Mouse (Mus musculus) forebrain, embryonic 10.5 days (tissue): ENCODE measurements around the gene Eif4a1. TPM values are rescaled to one million over a fixed set of nuclear protein-coding genes. Genes with fewer than 3 reads are reported as not detected.

Experiments used
- DNase-seq: peaks from one replicate; pipeline ENCODE4 v3.0.0-alpha.2; 2017; ENCODE audit warnings: low spot score; ENCODE audit errors: extremely low spot score
- H3K27ac ChIP-seq: fragments of 300-500 bp; sonication (generic); 2 replicates; pipeline ENCODE4 v1.5.1; 2016; ENCODE audit warnings: mild to moderate bottlenecking
- H3K27me3 ChIP-seq: fragments of 300-500 bp; sonication (generic); 2 replicates; pipeline ENCODE4 v1.6.1; 2016; ENCODE audit warnings: mild to moderate bottlenecking; ENCODE audit not compliant: poor library complexity, severe bottlenecking
- H3K36me3 ChIP-seq: fragments of 300-500 bp; sonication (generic); replicated peaks from 2 replicates; pipeline ENCODE4 v1.6.1; 2016; ENCODE audit warnings: mild to moderate bottlenecking, moderate library complexity
- H3K4me1 ChIP-seq: fragments of 300-500 bp; sonication (generic); 2 replicates; pipeline ENCODE4 v1.6.1; 2016
- H3K4me3 ChIP-seq: fragments of 300-500 bp; sonication (generic); 2 replicates; pipeline ENCODE4 v1.5.1; 2016; ENCODE audit warnings: mild to moderate bottlenecking, moderate library complexity
- H3K9me3 ChIP-seq: fragments of 300-500 bp; sonication (generic); 2 replicates; pipeline ENCODE4 v1.6.1; 2016; ENCODE audit warnings: mild to moderate bottlenecking, moderate library complexity
- WGBS: fragments of 180-500 bp; shearing (Covaris S2); methylation state at CpG from one replicate; pipeline ENCODE4 v1.1.7; 2016; 5-methylcytosine and 5-hydroxymethylcytosine counted together
- polyA plus RNA-seq: library from polyadenylated mRNA; unstranded; fragments of >200 nt; fragmentation: Nextera tagmentation; extraction: Ambion mirVana; gene quantifications from 2 replicates; pipeline ENCODE4 v1.2.1, GENCODE M21; 2016

Gene Eif4a1
- polyA plus RNA-seq, result 725 and 747 TPM in 2 replicates

DNA sequence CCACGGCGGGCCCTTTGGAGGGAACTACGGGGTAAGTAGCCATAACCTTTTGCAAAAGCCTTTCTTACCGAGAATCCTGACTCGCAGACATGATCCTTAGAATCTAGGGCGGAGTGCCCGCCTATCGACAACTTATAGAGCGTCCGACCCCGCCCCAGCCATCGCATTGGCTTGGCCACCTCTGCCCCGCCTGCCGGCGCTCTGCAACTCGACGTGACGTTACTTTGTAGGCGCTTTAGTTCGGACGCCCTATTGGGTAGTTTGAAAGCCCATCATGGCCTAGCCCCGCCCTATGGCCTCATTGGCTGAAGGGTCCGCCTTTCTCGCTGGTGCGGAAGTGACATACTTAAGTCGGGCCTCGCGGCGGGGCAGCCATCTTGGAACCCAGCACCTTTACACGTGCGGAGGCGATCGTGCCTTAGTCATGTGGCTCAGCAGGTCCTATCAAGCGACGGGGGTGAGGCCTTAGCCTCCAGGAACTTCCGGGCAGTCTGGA, at the start of gene Eif4a1:
Gene Eif4a1 (minus strand): TSS at position 213 of the 496 bp plus-strand sequence.
- Histone ChIP-seq H3K36me3 (peaks cover 91% of the 10 kb centered on the region), H3K4me3 (peak within 1 kb of the TSS; percentile 100)

DNA sequence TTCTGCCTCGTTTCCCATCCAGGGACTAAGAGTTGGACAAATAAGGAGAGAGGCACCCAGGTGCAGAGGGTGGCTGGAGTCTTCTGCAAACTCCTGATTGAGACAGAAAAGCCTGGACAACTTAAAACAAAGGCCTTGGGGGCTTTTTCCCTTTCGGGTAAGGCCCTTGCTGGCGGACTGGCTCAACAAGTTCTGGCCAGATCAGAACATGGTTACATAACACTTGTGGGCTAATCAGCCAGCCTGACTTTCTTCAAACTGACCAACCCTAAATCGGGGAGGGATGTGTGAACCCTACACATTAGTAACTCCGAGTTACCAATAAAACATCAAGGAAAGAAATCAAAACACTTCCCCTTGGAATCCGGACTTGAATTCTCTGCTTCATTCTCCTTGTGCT, 48.6 kb upstream of the Eif4a1 start:
- Histone ChIP-seq H3K4me1 (peaks cover 18% of the 10 kb centered on the region), H3K27me3 (no peaks in the 10 kb centered on the region), H3K27ac (no peak overlapping the region), H3K4me3 (no peak overlapping the region), H3K9me3 (no peaks in the 10 kb centered on the region), H3K36me3 (no peaks in the 10 kb centered on the region)
- WGBS, result 82% methylated on average over 6 of the region's 6 CpGs
- DNase-seq, result no peak

More for the DNA sequence above, at the start of gene Eif4a1:
- H3K9me3 ChIP-seq, result no peaks in the 10 kb centered on the region
- H3K27ac ChIP-seq, result peak within 1 kb of the TSS; percentile 99
- peak; percentile 100 for DNase-seq
- no peaks in the 10 kb centered on the region for H3K27me3 ChIP-seq
- peaks cover 40% of the 10 kb centered on the region for H3K4me1 ChIP-seq
- under 1% methylated on average over 36 of the region's 36 CpGs for WGBS

DNA sequence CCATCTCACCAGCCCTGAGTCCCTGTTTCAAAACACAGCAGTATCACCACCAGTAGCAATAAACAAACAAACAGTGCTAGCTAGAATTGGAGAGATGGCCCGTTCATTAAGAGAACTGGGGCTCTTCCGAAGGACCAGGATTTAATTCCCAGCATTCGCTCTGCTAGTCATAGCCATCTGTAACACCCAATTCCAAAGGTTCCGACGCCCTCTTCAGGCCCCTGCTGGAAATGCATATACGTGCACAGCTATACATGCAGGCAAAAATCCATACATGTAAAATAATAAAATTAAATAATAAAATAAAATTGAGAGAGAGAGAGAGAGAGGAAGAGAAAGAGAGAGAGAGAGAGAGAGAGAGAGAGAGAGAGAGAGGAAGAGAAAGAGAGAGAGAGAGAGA, 47.2 kb upstream of the Eif4a1 start:
- Histone ChIP-seq H3K36me3 (no peaks in the 10 kb centered on the region), H3K27ac (no peak overlapping the region), H3K4me1 (peaks cover 30% of the 10 kb centered on the region), H3K4me3 (no peak overlapping the region), H3K9me3 (no peaks in the 10 kb centered on the region), H3K27me3 (no peaks in the 10 kb centered on the region)
- no peak for DNase-seq
- WGBS, result 74% methylated on average over 6 of the region's 6 CpGs

DNA sequence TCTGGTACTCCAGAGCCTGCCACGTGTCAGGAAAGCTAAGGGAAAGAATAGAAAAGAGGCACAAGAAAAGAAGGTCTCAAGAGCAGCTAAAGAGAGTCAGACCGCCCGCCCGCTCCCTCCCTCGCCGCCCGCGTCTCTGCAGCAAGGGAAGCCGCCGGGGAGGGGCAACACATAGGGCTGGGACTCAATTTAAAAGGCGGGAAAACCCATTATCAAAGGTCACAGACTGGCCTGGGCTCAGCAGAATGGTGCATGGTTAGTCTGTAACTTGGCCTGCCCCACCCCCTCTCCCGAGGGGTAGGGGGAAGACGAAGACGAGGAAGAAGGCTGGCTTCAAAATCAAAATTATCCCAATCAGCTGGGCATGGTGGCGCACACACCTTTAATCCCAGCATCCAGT, 46.4 kb upstream of the Eif4a1 start:
- DNase-seq, result peak; percentile 39
- Histone ChIP-seq H3K27ac (peak overlapping the region; percentile 67), H3K36me3 (no peaks in the 10 kb centered on the region), H3K9me3 (no peaks in the 10 kb centered on the region), H3K27me3 (no peaks in the 10 kb centered on the region), H3K4me3 (peak overlapping the region; percentile 22), H3K4me1 (peaks cover 32% of the 10 kb centered on the region)
- 32% methylated on average over 15 of the region's 15 CpGs for WGBS

DNA sequence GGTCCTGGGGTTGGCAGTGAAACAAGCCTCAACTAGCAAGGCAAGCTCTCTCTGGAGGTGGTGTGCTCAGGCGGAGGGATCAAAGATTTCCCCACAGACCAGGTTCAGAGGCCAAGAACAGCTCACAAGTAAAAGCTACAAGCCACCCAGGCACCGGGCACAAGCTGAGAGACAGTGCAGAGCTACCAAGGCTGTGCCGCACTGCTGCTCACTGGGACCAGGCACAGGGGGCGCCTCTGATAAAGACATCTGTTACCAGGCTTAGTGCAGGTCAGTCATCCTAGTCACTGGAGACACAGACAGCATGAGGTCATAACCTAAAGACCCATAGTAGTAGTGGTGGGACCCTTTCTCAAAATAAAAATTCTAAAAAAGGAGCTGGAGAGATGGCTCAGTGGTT, 44.7 kb upstream of the Eif4a1 start:
- 78% methylated on average over 4 of the region's 4 CpGs for WGBS

DNA sequence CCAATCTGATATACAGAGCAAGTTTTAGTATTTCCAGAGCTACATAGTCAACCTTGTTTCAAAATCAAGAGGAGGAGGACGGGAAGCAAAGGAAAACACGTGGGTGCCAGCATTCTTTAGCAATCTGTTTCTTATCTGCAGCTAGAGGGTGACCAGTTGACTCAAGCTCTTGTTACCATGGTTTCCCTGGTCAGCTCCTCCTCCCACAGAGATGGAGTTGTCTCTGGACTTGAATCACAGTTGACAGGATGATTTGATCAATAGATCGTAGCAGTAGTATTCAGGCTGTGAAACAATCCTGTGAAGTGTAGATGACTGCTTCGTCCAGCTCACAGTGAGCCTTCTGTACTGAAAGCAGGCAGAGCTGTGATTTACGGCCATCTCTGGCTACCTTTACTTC, 43.7 kb upstream of the Eif4a1 start:
- WGBS, result 52% methylated on average over 5 of the region's 5 CpGs
- Histone ChIP-seq H3K9me3 (no peaks in the 10 kb centered on the region), H3K27me3 (no peaks in the 10 kb centered on the region), H3K36me3 (no peaks in the 10 kb centered on the region), H3K4me3 (no peak overlapping the region), H3K27ac (peak overlapping the region; percentile 35; the same call in 1 of the 2 replicates), H3K4me1 (peaks cover 32% of the 10 kb centered on the region)
- peak; percentile 38 for DNase-seq

More for the DNA sequence above, 44.7 kb upstream of the Eif4a1 start:
- no peaks in the 10 kb centered on the region for H3K27me3 ChIP-seq
- DNase-seq, result no peak
- no peak overlapping the region for H3K4me3 ChIP-seq
- H3K36me3 ChIP-seq, result no peaks in the 10 kb centered on the region
- no peaks in the 10 kb centered on the region for H3K9me3 ChIP-seq
- H3K4me1 ChIP-seq, result peaks cover 32% of the 10 kb centered on the region
- H3K27ac ChIP-seq, result no peak overlapping the region

DNA sequence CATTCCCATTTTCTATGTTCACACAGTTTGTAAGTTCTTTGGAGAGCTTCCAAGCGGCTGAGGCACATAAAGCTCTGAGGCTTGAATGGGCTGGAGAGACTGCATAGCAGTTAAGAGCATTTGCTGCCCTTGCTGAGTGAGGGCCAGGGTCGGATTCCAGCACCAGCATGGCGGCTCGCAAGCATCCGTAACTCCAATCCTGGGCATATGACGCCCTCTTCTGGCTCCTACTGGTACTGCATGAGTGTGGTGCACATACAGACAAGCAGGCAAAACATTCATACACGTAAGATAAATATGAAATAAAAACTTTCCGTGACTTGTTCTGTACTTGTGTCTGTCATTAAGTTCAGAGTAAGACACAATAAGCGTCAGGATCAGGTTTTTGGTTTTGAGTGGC, 43.3 kb upstream of the Eif4a1 start:
- H3K4me1 ChIP-seq, result peaks cover 32% of the 10 kb centered on the region
- H3K36me3 ChIP-seq, result no peaks in the 10 kb centered on the region
- no peaks in the 10 kb centered on the region for H3K9me3 ChIP-seq
- peak overlapping the region; percentile 35; the same call in 1 of the 2 replicates for H3K27ac ChIP-seq
- H3K27me3 ChIP-seq, result no peaks in the 10 kb centered on the region
- DNase-seq, result peak; percentile 31
- WGBS, result 59% methylated on average over 9 of the region's 9 CpGs
- no peak overlapping the region for H3K4me3 ChIP-seq

DNA sequence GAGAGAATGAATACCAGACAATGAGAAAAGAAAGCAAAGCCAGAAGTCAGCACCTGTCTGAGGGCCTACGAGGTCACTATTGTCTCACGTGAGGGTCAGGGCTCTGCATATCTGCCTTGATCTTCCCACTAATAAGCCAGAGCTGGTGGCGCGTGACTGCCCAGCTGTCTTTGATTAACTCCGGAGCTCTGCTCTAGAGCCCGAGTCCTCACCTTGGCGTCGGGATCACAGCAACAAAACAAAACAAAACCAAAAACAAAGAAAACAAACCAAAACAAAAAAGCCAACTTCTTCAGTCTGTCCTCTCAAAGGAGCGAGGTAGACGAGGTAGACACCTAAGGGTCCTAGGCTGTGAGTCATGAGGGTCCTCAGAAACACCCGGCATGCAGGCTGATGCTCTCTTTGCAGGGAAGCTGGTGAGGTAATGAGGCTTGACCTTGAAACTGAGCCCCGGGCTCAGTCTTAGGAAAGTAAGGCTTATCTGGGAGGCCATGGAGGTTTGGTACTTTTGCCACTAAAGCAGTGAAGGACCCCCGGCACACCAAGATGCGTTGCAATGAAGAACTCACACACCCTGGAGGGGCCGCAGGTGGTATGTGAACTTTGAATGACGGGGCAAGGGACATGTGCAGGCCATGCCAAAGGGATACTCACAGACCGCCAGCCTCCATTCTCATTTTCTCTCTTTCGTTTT, 42.6 kb upstream of the Eif4a1 start:
- H3K27ac ChIP-seq, result peak overlapping the region; percentile 52; the same call in 1 of the 2 replicates
- H3K27me3 ChIP-seq, result no peaks in the 10 kb centered on the region
- peak; percentile 37 for DNase-seq
- no peak overlapping the region for H3K4me3 ChIP-seq
- H3K36me3 ChIP-seq, result no peaks in the 10 kb centered on the region
- H3K4me1 ChIP-seq, result peaks cover 34% of the 10 kb centered on the region
- no peaks in the 10 kb centered on the region for H3K9me3 ChIP-seq
- 74% methylated on average over 18 of the region's 18 CpGs for WGBS

DNA sequence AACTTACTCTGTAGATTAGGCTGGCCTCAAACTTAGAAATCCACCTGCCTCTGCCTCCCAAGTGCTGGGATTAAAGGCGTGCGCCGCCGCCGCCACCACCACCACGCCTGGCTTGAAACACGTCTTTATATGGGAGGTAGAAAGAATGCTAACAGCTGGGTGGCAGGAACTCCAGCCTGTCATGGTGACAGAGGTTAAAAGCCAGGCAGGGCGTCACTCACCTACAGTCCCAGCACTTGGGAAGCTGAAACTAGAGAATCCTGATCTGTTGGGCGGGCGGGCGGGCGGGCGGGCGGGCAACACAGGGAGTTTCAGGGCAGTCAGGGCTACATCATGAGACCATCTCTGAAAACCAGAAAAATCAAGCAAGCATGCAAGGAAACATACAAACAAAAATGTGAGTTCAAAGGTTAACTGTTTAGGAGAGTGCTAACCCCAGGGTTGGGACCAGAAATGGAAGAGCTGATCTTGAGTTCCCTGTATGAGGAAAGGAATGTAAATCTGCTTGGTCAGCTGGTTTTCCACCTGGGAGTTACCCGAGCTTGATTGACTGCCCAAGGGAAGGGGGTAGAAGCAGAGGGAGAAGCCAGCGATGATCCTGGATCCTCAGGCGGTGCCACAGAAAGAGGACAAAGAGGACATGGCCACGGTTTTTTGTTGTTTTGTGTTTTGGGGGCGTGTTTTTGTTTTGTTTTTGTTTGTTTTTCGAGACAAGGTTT, 40.9 kb upstream of the Eif4a1 start:
- no peak for DNase-seq
- Histone ChIP-seq H3K27ac (no peak overlapping the region), H3K4me1 (peaks cover 41% of the 10 kb centered on the region), H3K27me3 (no peaks in the 10 kb centered on the region), H3K4me3 (no peak overlapping the region), H3K36me3 (no peaks in the 10 kb centered on the region), H3K9me3 (no peaks in the 10 kb centered on the region)
- WGBS, result 86% methylated on average over 20 of the region's 20 CpGs

DNA sequence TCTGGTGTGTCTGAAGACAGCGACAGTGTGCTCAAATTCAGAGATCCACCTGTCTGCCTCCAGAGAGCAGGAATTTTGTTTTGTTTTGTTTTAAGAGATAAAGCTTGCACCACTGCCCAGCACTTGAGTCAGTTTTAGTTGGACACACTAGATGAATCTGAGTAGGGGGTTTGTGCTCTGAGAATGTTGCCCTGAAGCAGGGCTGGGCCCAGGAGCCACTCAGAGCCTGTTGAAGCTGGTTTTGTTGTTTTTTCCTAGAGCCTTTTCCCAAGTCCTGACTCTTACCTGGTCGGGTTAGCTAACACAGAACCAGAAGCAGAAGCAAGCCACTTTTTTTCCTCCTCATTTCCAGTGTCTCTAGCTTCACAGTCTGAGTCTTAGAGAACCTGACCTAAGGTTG, 38.9 kb upstream of the Eif4a1 start:
- 78% methylated on average over 2 of the region's 2 CpGs for WGBS
- no peak for DNase-seq

DNA sequence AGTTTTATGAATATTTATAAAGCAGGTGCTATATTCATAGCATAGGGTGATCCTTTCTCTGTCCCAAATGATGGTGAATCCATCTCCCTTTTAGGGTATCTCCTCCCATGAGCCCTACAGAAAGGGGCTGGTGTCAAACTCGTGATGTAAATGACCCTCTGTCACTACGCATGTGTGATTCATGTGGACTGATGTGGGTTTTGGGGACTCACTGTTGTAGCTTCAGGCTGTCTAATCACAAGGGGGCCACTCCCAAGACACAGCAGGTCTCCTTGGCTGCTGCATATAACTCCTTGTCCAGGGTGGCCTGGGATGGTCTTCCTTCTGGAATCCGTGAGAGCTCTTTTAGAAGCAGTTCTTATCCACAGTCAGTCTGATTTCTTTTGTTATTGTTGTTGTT, 38.2 kb upstream of the Eif4a1 start:
- no peak for DNase-seq
- H3K27me3 ChIP-seq, result no peaks in the 10 kb centered on the region
- H3K36me3 ChIP-seq, result no peaks in the 10 kb centered on the region
- peaks cover 29% of the 10 kb centered on the region for H3K4me1 ChIP-seq
- H3K9me3 ChIP-seq, result no peaks in the 10 kb centered on the region
- H3K27ac ChIP-seq, result no peak overlapping the region
- WGBS, result 82% methylated on average over 3 of the region's 3 CpGs
- H3K4me3 ChIP-seq, result no peak overlapping the region

More for the DNA sequence above, 38.9 kb upstream of the Eif4a1 start:
- H3K9me3 ChIP-seq, result no peaks in the 10 kb centered on the region
- no peak overlapping the region for H3K27ac ChIP-seq
- H3K27me3 ChIP-seq, result no peaks in the 10 kb centered on the region
- H3K4me3 ChIP-seq, result no peak overlapping the region
- H3K4me1 ChIP-seq, result peaks cover 35% of the 10 kb centered on the region
- H3K36me3 ChIP-seq, result no peaks in the 10 kb centered on the region

DNA sequence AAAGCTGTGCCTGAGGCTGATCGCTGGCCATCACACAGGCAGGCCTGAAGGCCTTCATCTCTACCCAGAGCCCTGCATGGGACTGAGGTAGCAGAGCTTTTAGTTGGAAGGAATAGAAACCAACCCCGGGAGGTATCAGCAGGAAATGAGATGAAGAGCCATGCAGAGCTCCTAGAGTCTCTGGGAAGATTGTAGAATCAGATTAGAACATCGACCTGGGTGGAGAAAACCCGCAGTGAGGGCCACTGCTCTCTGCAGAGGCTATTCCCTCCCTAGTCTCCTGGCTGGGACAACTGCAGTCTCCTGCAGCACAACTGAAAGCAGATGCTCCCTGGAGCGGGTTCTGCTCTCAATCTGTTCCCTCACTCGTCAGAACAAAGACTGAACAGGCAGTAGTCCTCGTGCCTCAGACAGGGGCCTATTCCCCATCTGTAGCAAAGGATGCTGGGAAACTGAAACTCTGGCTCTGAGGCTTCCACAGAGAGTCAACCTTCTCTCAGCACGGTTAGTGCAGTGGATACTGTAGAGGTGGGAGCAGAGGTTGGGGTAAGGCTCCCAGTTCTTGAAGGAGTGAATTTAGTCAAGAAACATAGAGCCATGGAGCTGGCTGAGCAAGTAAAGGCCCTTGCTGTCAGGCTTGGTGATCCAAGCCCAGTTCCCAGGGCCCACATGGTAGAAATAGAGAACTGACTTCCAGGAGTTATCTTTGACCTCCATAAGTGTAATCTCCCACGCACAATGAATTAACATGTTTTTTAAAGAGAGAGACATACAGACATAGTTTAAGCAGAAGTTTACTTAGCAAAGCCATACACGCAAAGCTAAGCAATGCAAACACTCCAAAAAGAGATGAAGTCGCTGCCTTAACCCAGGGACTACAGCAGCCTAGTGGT, 37.6 kb upstream of the Eif4a1 start:
- H3K27ac ChIP-seq, result peak overlapping the region; percentile 48
- no peaks in the 10 kb centered on the region for H3K9me3 ChIP-seq
- H3K27me3 ChIP-seq, result no peaks in the 10 kb centered on the region
- H3K4me3 ChIP-seq, result no peak overlapping the region
- WGBS, result 56% methylated on average over 11 of the region's 11 CpGs
- H3K4me1 ChIP-seq, result peaks cover 23% of the 10 kb centered on the region
- no peaks in the 10 kb centered on the region for H3K36me3 ChIP-seq
- DNase-seq, result no peak
